Mouse (Mus musculus) forebrain, embryonic 16.5 days (tissue): Measurements from ENCODE around the gene Trim47. TPM values are rescaled to one million over a fixed set of nuclear protein-coding genes. Genes with fewer than 3 reads are reported as not detected.

Experiments
- polyA plus RNA-seq: library from polyadenylated mRNA; unstranded; fragments of >200 nt; fragmentation: Nextera tagmentation; extraction: Ambion mirVana; gene quantifications from 2 replicates; pipeline ENCODE4 v1.2.1, GENCODE M21; 2015

Trim47 gene
- polyA plus RNA-seq, 1 experiment from 2014 or later = 6.6 TPM

Other genes starting within 250 kb of the Trim47 start
- 1.2 and 1.8 TPM in 2 replicates for gene Smim5, start 227.2 kb downstream of the Trim47 start, polyA plus RNA-seq
- gene Smim6, start 215.2 kb downstream of the Trim47 start, polyA plus RNA-seq = 0.93 and 0.95 TPM in 2 replicates
- gene Sap30bp, start 193.9 kb downstream of the Trim47 start, polyA plus RNA-seq = 56.2 and 60.7 TPM in 2 replicates
- gene Recql5, start 193.7 kb downstream of the Trim47 start, polyA plus RNA-seq = 25.6 and 26.0 TPM in 2 replicates
- 0.67 and 0.80 TPM in 2 replicates for gene Itgb4, start 152.5 kb downstream of the Trim47 start, polyA plus RNA-seq
- 61.3 and 64.2 TPM in 2 replicates for gene Galk1, start 114.5 kb downstream of the Trim47 start, polyA plus RNA-seq
- 2,318 and 2,532 TPM in 2 replicates for gene H3f3b, start 99.2 kb downstream of the Trim47 start, polyA plus RNA-seq
- gene Unk, start 96.9 kb downstream of the Trim47 start, polyA plus RNA-seq = 37.6 and 42.1 TPM in 2 replicates
- gene Unc13d, start 49.2 kb downstream of the Trim47 start, polyA plus RNA-seq = 0.60 and 0.62 TPM in 2 replicates
- gene Wbp2, start 40.2 kb downstream of the Trim47 start, polyA plus RNA-seq = 162 and 163 TPM in 2 replicates
- gene Trim65, start 3.9 kb upstream of the Trim47 start, polyA plus RNA-seq = 2.0 TPM in 2 replicates
- 65.3 and 75.2 TPM in 2 replicates for gene Mrpl38, start 11.7 kb upstream of the Trim47 start, polyA plus RNA-seq
- 77.4 and 87.4 TPM in 2 replicates for gene Fbf1, start 41.0 kb upstream of the Trim47 start, polyA plus RNA-seq
- gene Ten1, start 71.6 kb upstream of the Trim47 start, polyA plus RNA-seq = 69.9 and 92.8 TPM in 2 replicates
- 62.8 and 63.3 TPM in 2 replicates for gene Acox1, start 71.8 kb upstream of the Trim47 start, polyA plus RNA-seq
- 0.32 and 0.39 TPM in 2 replicates for gene Evpl, start 110.9 kb upstream of the Trim47 start, polyA plus RNA-seq
- gene Srp68, start 147.0 kb upstream of the Trim47 start, polyA plus RNA-seq = 64.1 and 72.0 TPM in 2 replicates
- 0.10 and 0.14 TPM in 2 replicates for gene Galr2, start 153.7 kb upstream of the Trim47 start, polyA plus RNA-seq
- 114 and 116 TPM in 2 replicates for gene Exoc7, start 180.0 kb upstream of the Trim47 start, polyA plus RNA-seq
- 6.6 and 7.0 TPM in 2 replicates for gene Foxj1, start 208.2 kb upstream of the Trim47 start, polyA plus RNA-seq